Mouse (Mus musculus): ENCODE measurements around the gene Tmem209. TPM values are rescaled to one million over a fixed set of nuclear protein-coding genes. Genes with fewer than 3 reads are reported as not detected.

Tmem209 gene
- polyA plus RNA-seq, 1 experiment from 2014 or later = 38.2 TPM

- H3K9ac ChIP-seq (replicated peaks; ENCODE audit: low read length) = no peak overlapping the region
- H3K27ac ChIP-seq (replicated peaks; ENCODE audit: low read depth, low read length) = no peak overlapping the region
- DNase-seq (no peak), ATAC-seq (ENCODE audit: low FRiP score, low TSS enrichment) (no peak)
- H3K4me3 ChIP-seq (replicated peaks; ENCODE audit: low read depth, low read length) = no peak overlapping the region
- H3K36me3 ChIP-seq (ENCODE audit: control insufficient read depth, insufficient read depth, low read length) = no peaks in the 10 kb centered on the region
- 67% methylated on average over 11 of the region's 11 CpGs for WGBS
- H3K4me1 ChIP-seq (ENCODE audit: control insufficient read depth, insufficient read depth, low read length) = no peaks in the 10 kb centered on the region
- H3K9me3 ChIP-seq (ENCODE audit: control insufficient read depth, low read length) = no peaks in the 10 kb centered on the region
- no peaks in the 10 kb centered on the region for H3K27me3 ChIP-seq (ENCODE audit: control insufficient read depth, insufficient read depth, low read length)
- H3K4me2 ChIP-seq (ENCODE audit: low read length) = no peak overlapping the region
Observed at GRCm38 (mm10) chr6:30520400-30520799, 10.8 kb upstream of the Tmem209 start.

DNA sequence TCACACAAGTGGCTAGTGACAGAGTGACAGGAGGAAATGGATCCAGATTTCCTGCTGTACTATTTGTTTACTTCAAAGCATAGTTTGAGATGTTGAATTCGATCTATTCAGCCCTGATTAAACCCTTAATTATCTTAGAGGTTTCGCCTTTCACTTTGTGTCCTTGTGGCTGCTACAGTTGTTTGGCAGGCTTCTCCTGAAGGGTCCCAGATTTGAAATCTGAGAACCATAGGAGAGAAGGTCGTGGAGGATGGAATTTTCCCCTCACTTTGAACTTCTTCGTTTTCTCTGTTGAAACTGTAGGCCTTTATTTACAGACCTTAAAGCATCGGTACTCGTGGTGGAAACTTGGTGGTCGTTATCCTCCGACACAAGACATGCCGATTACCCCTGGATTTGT, 4.7 kb upstream of the Tmem209 start:
- Histone ChIP-seq H3K9me3 (ENCODE audit: control insufficient read depth, low read length) (no peaks in the 10 kb centered on the region), H3K4me3 (replicated peaks; ENCODE audit: low read depth, low read length) (no peak overlapping the region), H3K9ac (replicated peaks; ENCODE audit: low read length) (no peak overlapping the region), H3K4me2 (ENCODE audit: low read length) (no peak overlapping the region), H3K36me3 (ENCODE audit: control insufficient read depth, insufficient read depth, low read length) (no peaks in the 10 kb centered on the region), H3K4me1 (ENCODE audit: control insufficient read depth, insufficient read depth, low read length) (peaks cover 5% of the 10 kb centered on the region), H3K27ac (replicated peaks; ENCODE audit: low read depth, low read length) (no peak overlapping the region), H3K27me3 (ENCODE audit: control insufficient read depth, insufficient read depth, low read length) (no peaks in the 10 kb centered on the region)
- 22% methylated on average over 9 of the region's 9 CpGs for WGBS
- no peak for ATAC-seq (ENCODE audit: low FRiP score, low TSS enrichment)
- no peak for DNase-seq

- H3K4me3 ChIP-seq (replicated peaks; ENCODE audit: low read depth, low read length) = peak overlapping the region; percentile 63; the same call in 1 of the 2 replicates
- peaks cover 5% of the 10 kb centered on the region for H3K36me3 ChIP-seq (ENCODE audit: control insufficient read depth, insufficient read depth, low read length)
- peaks cover 5% of the 10 kb centered on the region for H3K4me1 ChIP-seq (ENCODE audit: control insufficient read depth, insufficient read depth, low read length)
- WGBS = 54% methylated on average over 5 of the region's 5 CpGs
- DNase-seq (no peak), ATAC-seq (ENCODE audit: low FRiP score, low TSS enrichment) (0 out of 2 replicates have a peak, but pooled peaks have one; percentile 16)
- H3K27ac ChIP-seq (replicated peaks; ENCODE audit: low read depth, low read length) = peak overlapping the region; percentile 93
- H3K27me3 ChIP-seq (ENCODE audit: control insufficient read depth, insufficient read depth, low read length) = no peaks in the 10 kb centered on the region
- H3K4me2 ChIP-seq (ENCODE audit: low read length) = peak overlapping the region; percentile 81
- H3K9ac ChIP-seq (replicated peaks; ENCODE audit: low read length) = peak overlapping the region; percentile 34; the same call in 1 of the 2 replicates
- no peaks in the 10 kb centered on the region for H3K9me3 ChIP-seq (ENCODE audit: control insufficient read depth, low read length)
Observed at GRCm38 (mm10) chr6:30510291-30510690, 708 bp upstream of the Tmem209 start.

- Histone ChIP-seq H3K9ac (replicated peaks; ENCODE audit: low read length) (peak overlapping the region; percentile 70), H3K9me3 (ENCODE audit: control insufficient read depth, low read length) (no peaks in the 10 kb centered on the region), H3K4me1 (ENCODE audit: control insufficient read depth, insufficient read depth, low read length) (peaks cover 5% of the 10 kb centered on the region), H3K27me3 (ENCODE audit: control insufficient read depth, insufficient read depth, low read length) (no peaks in the 10 kb centered on the region), H3K27ac (replicated peaks; ENCODE audit: low read depth, low read length) (peak overlapping the region; percentile 93), H3K4me3 (replicated peaks; ENCODE audit: low read depth, low read length) (peak overlapping the region; percentile 63), H3K36me3 (ENCODE audit: control insufficient read depth, insufficient read depth, low read length) (peaks cover 15% of the 10 kb centered on the region), H3K4me2 (ENCODE audit: low read length) (peak overlapping the region; percentile 81)
- ATAC-seq (ENCODE audit: low FRiP score, low TSS enrichment) = no peak
- WGBS = 7% methylated on average over 2 of the region's 2 CpGs
- no peak for DNase-seq
Observed at GRCm38 (mm10) chr6:30508824-30509223, 759 bp downstream of the Tmem209 start.

DNA sequence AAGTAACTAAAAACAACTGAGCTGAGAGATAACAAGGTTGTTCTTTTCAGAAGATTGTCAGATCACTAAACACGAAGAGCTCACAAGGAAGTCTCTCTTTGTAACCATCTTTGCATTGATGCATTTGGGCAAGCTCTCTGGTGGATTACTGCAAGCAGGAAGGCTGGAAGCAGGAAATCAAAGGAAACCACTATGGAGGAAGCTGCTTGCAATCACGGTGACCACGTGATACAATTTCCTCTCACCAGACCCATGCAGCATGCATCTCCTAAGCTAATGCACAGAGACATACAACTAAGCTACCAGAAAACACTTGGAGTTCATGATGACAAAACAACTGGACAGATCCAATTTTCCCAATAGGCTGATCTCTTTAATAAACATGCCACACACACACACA, 10.5 kb downstream of the Tmem209 start:
- Histone ChIP-seq H3K4me3 (replicated peaks; ENCODE audit: low read depth, low read length) (no peak overlapping the region), H3K4me2 (ENCODE audit: low read length) (no peak overlapping the region), H3K4me1 (ENCODE audit: control insufficient read depth, insufficient read depth, low read length) (no peaks in the 10 kb centered on the region), H3K36me3 (ENCODE audit: control insufficient read depth, insufficient read depth, low read length) (peaks cover 41% of the 10 kb centered on the region), H3K27me3 (ENCODE audit: control insufficient read depth, insufficient read depth, low read length) (no peaks in the 10 kb centered on the region), H3K9ac (replicated peaks; ENCODE audit: low read length) (no peak overlapping the region), H3K9me3 (ENCODE audit: control insufficient read depth, low read length) (no peaks in the 10 kb centered on the region), H3K27ac (replicated peaks; ENCODE audit: low read depth, low read length) (no peak overlapping the region)
- WGBS = 94% methylated on average over 3 of the region's 3 CpGs
- ATAC-seq (ENCODE audit: low FRiP score, low TSS enrichment) (no peak), DNase-seq (no peak)

GRCm38 (mm10) chr6:30486504-30486903, 23.1 kb downstream of the Tmem209 start:
- H3K9ac ChIP-seq (replicated peaks; ENCODE audit: low read length) = no peak overlapping the region
- no peak overlapping the region for H3K27ac ChIP-seq (replicated peaks; ENCODE audit: low read depth, low read length)
- peaks cover 67% of the 10 kb centered on the region for H3K36me3 ChIP-seq (ENCODE audit: control insufficient read depth, insufficient read depth, low read length)
- ATAC-seq (ENCODE audit: low FRiP score, low TSS enrichment) (no peak), DNase-seq (no peak)
- no peak overlapping the region for H3K4me2 ChIP-seq (ENCODE audit: low read length)
- no peaks in the 10 kb centered on the region for H3K9me3 ChIP-seq (ENCODE audit: control insufficient read depth, low read length)
- H3K4me1 ChIP-seq (ENCODE audit: control insufficient read depth, insufficient read depth, low read length) = no peaks in the 10 kb centered on the region
- 90% methylated on average over 6 of the region's 6 CpGs for WGBS
- H3K27me3 ChIP-seq (ENCODE audit: control insufficient read depth, insufficient read depth, low read length) = no peaks in the 10 kb centered on the region
- no peak overlapping the region for H3K4me3 ChIP-seq (replicated peaks; ENCODE audit: low read depth, low read length)

DNA sequence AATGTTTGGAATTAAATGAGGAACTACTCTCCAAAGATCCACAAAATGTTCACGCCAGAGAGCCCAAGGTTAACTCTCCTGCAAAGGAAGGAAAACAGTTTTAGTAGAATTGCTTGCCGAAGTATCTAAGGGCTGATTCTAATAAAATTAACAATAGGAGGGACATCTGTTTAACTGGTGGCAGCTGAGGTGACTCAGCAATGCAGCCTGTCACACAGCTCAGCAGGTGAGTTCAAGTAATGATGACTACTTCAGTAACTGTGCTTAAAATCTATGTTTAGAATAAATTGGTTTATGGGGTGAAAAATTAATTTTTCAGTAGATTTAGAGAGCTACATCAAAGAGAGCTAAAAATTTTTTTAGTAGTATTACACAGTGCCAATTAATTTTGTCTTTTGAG, 26.7 kb downstream of the Tmem209 start:
- Histone ChIP-seq H3K4me2 (ENCODE audit: low read length) (no peak overlapping the region), H3K27ac (replicated peaks; ENCODE audit: low read depth, low read length) (no peak overlapping the region), H3K27me3 (ENCODE audit: control insufficient read depth, insufficient read depth, low read length) (no peaks in the 10 kb centered on the region), H3K4me3 (replicated peaks; ENCODE audit: low read depth, low read length) (no peak overlapping the region), H3K36me3 (ENCODE audit: control insufficient read depth, insufficient read depth, low read length) (peaks cover 62% of the 10 kb centered on the region), H3K4me1 (ENCODE audit: control insufficient read depth, insufficient read depth, low read length) (no peaks in the 10 kb centered on the region), H3K9me3 (ENCODE audit: control insufficient read depth, low read length) (no peaks in the 10 kb centered on the region), H3K9ac (replicated peaks; ENCODE audit: low read length) (no peak overlapping the region)
- ATAC-seq (ENCODE audit: low FRiP score, low TSS enrichment) (no peak), DNase-seq (no peak)
- WGBS = 87% methylated on average over 2 of the region's 2 CpGs

DNA sequence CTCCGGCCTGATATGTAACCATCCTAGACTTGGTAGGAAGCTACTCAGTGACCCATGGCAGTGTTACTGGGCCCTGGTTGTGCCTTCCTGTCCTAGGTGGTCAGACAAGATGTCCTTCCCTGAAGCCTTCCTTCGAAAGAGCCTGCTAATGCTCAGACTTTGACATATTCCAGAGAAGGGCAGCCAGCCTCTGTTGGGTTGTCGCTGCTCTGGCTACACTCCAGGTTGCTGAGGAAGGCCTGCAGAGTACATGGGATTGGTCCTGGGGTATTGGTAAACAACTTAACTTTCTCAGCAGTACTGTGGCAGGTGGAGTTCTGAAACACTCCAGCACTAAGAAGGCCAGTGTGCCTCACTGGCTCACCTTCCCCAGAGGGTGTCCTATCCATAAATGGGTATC, 30.2 kb downstream of the Tmem209 start:
- no peak overlapping the region for H3K4me2 ChIP-seq (ENCODE audit: low read length)
- H3K4me3 ChIP-seq (replicated peaks; ENCODE audit: low read depth, low read length) = no peak overlapping the region
- H3K27me3 ChIP-seq (ENCODE audit: control insufficient read depth, insufficient read depth, low read length) = no peaks in the 10 kb centered on the region
- peaks cover 31% of the 10 kb centered on the region for H3K36me3 ChIP-seq (ENCODE audit: control insufficient read depth, insufficient read depth, low read length)
- ATAC-seq (ENCODE audit: low FRiP score, low TSS enrichment) = no peak
- H3K4me1 ChIP-seq (ENCODE audit: control insufficient read depth, insufficient read depth, low read length) = no peaks in the 10 kb centered on the region
- H3K27ac ChIP-seq (replicated peaks; ENCODE audit: low read depth, low read length) = no peak overlapping the region
- H3K9ac ChIP-seq (replicated peaks; ENCODE audit: low read length) = no peak overlapping the region
- 98% methylated on average over 3 of the region's 3 CpGs for WGBS
- no peaks in the 10 kb centered on the region for H3K9me3 ChIP-seq (ENCODE audit: control insufficient read depth, low read length)
- DNase-seq = no peak

DNA sequence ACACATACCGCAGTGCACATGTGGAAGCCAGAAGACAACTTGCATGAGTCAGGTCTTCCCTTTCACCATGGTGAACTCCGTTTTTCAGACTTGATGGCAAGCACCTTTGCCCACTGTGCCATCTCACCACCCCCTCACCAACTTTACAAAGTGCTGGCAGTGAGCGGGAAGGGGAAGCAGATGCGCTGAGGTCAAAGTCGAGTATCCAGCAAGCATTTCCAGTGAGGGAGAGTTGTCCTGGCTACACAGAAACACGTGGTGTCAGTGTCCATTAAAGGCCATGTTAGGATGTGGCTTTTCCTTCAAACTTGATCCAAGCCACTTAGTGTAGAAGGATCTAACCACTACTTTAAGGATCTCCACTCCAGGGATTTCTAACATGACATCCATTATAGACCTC, 31.8 kb downstream of the Tmem209 start:
- Histone ChIP-seq H3K27me3 (ENCODE audit: control insufficient read depth, insufficient read depth, low read length) (no peaks in the 10 kb centered on the region), H3K9ac (replicated peaks; ENCODE audit: low read length) (no peak overlapping the region), H3K4me1 (ENCODE audit: control insufficient read depth, insufficient read depth, low read length) (no peaks in the 10 kb centered on the region), H3K27ac (replicated peaks; ENCODE audit: low read depth, low read length) (no peak overlapping the region), H3K36me3 (ENCODE audit: control insufficient read depth, insufficient read depth, low read length) (peaks cover 22% of the 10 kb centered on the region), H3K4me3 (replicated peaks; ENCODE audit: low read depth, low read length) (no peak overlapping the region), H3K9me3 (ENCODE audit: control insufficient read depth, low read length) (no peaks in the 10 kb centered on the region), H3K4me2 (ENCODE audit: low read length) (no peak overlapping the region)
- WGBS = 93% methylated on average over 6 of the region's 6 CpGs
- DNase-seq (no peak), ATAC-seq (ENCODE audit: low FRiP score, low TSS enrichment) (no peak)
